7 mouse cellular contexts compared by ENCODE assay signal in the genomic region with DNA sequence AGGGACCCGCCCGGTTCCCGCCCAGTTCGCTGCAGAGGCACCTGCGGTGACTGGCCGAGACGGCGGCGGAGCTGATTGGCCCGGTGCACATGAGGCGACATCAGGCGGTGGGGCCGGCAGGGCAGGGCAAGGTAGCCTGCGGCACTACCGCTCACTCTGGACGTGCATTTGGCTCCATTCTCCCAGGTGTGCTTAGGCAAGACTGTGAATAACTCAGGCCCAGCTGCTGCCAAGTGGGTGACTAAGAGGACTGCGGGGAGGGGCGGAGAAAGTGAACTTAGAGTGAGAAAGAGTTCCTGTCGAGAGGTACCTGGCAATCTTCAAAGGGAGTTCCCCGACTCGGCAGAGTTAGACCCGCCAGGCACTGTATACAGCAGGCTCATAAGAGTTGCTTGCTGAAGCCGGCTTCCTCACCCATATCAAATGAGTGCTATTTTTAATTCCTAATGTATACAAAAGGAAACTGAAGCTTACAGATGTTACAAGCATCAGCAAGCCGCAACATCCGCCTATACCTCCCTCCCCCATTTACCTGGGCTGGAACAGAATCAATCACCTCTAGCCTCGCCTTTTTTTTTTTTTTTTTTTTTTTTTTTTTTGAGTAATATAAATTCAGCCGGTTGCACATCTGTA. TPM values are rescaled to one million over a fixed set of nuclear protein-coding genes. Genes with fewer than 3 reads are reported as not detected.
A peak's percentile ranks its signal among the peaks of the same experiment; 100 is the strongest.
DNase-seq lines count a peak whose midpoint lies in the region; ATAC-seq and TF ChIP-seq lines count a peak whose summit lies in the region.

No protein-coding gene starts in this region.

- DNase-seq in adrenal gland, adult (ENCODE audit: inconsistent age in 2 of 2, low spot score in 1 of 2) = peak; percentile 63 to 71
- DNase-seq in liver, adult 2 months (ENCODE audit: extremely low read depth, low read depth, low spot score) = peak; percentile 92
- DNase-seq in midbrain, postnatal 0 days (ENCODE audit: low spot score) = peak; percentile 6
- DNase-seq in spleen, postnatal 14 days (ENCODE audit: low spot score in 2 of 2) = peak; percentile 49 to 64

- no peak overlapping the region; the same call in 1 of the 2 replicates for H3K9ac ChIP-seq in intestine, embryonic 15.5 days
- no peak overlapping the region; the same call in 1 of the 2 replicates for H3K9ac ChIP-seq in liver, adult 2 months (ENCODE audit: low read depth, low read length)
- H3K9ac ChIP-seq in midbrain, postnatal 0 days (replicated peaks; ENCODE audit: low read length, poor library complexity, severe bottlenecking) = peak overlapping the region; percentile 33

- 0 out of 2 replicates have a peak overlapping the region, but pooled peaks have one; percentile 17 for H3K4me3 ChIP-seq in cortical plate, adult 2 months (ENCODE audit: insufficient read depth, low read length)
- peak overlapping the region; percentile 28 for H3K4me3 ChIP-seq in intestine, embryonic 15.5 days (replicated peaks)
- no peak overlapping the region for H3K4me3 ChIP-seq in liver, adult 2 months (ENCODE audit: insufficient read depth, low read depth, low read length)
- peak overlapping the region; percentile 32 for H3K4me3 ChIP-seq in midbrain, postnatal 0 days (ENCODE audit: low read depth, low read length)

- H3K27me3 ChIP-seq in intestine, embryonic 15.5 days (replicated peaks) = no peaks in the 10 kb centered on the region
- no peaks in the 10 kb centered on the region for H3K27me3 ChIP-seq in liver, adult 2 months (ENCODE audit: control insufficient read depth, insufficient read depth, low read length)
- H3K27me3 ChIP-seq in midbrain, postnatal 0 days (ENCODE audit: insufficient read depth, low read length) = no peaks in the 10 kb centered on the region

- 2% methylated on average over 27 of the region's 27 CpGs for WGBS in intestine, embryonic 15.5 days
- WGBS in liver, adult 2 months = 4% methylated on average over 27 of the region's 27 CpGs
- 2% methylated on average over 27 of the region's 27 CpGs for WGBS in midbrain, postnatal 0 days

- TF ChIP-seq CTCF in cortical plate, adult 2 months (IDR thresholded peaks at IDR 0.05; ENCODE audit: extremely low read depth, insufficient read depth, low read length) = no peak
- no peak for TF ChIP-seq CTCF in liver, adult 2 months (IDR thresholded peaks at IDR 0.05; ENCODE audit: low read depth, low read length)
- TF ChIP-seq CTCF in midbrain, postnatal 0 days (IDR thresholded peaks at IDR 0.05) = no peak

- peak; percentile 83 for ATAC-seq in granulocyte monocyte progenitor cell, adult 5-6 weeks (replicated peaks; ENCODE audit: poor library complexity, severe bottlenecking)
- peak; percentile 97 for ATAC-seq in intestine, embryonic 15.5 days
- ATAC-seq in midbrain, postnatal 0 days (ENCODE audit: low FRiP score) = peak; percentile 70

- peak overlapping the region; percentile 64 for H3K4me2 ChIP-seq in intestine, embryonic 15.5 days (replicated peaks)
- peak overlapping the region; percentile 68 for H3K4me2 ChIP-seq in midbrain, postnatal 0 days (ENCODE audit: low read depth, low read length, poor library complexity, severe bottlenecking)

- no peaks in the 10 kb centered on the region for H3K36me3 ChIP-seq in intestine, embryonic 15.5 days
- H3K36me3 ChIP-seq in liver, adult 2 months (ENCODE audit: control insufficient read depth, insufficient read depth, low read length) = no peaks in the 10 kb centered on the region
- no peaks in the 10 kb centered on the region for H3K36me3 ChIP-seq in midbrain, postnatal 0 days (ENCODE audit: insufficient read depth, low read length)

- no peaks in the 10 kb centered on the region for H3K9me3 ChIP-seq in intestine, embryonic 15.5 days
- H3K9me3 ChIP-seq in midbrain, postnatal 0 days (ENCODE audit: low read length) = no peaks in the 10 kb centered on the region

- no peak for TF ChIP-seq POLR2A in cortical plate, adult 2 months (IDR thresholded peaks at IDR 0.05; ENCODE audit: extremely low read depth, insufficient read depth, low read length)
- TF ChIP-seq POLR2A in liver, adult 2 months (IDR thresholded peaks at IDR 0.05; ENCODE audit: extremely low read depth, insufficient read depth, low read length) = no peak

- H3K27ac ChIP-seq in cortical plate, adult 2 months (ENCODE audit: insufficient read depth, low read length) = no peak overlapping the region
- peak overlapping the region; percentile 90 for H3K27ac ChIP-seq in intestine, embryonic 15.5 days
- no peak overlapping the region for H3K27ac ChIP-seq in liver, adult 2 months (replicated peaks; ENCODE audit: insufficient read depth, low read depth, low read length)
- no peak overlapping the region for H3K27ac ChIP-seq in midbrain, postnatal 0 days (ENCODE audit: low read depth, low read length)

- peaks cover 1% of the 10 kb centered on the region; the same call in 1 of the 2 replicates for H3K4me1 ChIP-seq in cortical plate, adult 2 months (ENCODE audit: control insufficient read depth, insufficient read depth, low read length)
- H3K4me1 ChIP-seq in intestine, embryonic 15.5 days (replicated peaks) = peaks cover 16% of the 10 kb centered on the region
- no peaks in the 10 kb centered on the region; the same call in 1 of the 2 replicates for H3K4me1 ChIP-seq in liver, adult 2 months (ENCODE audit: control insufficient read depth, insufficient read depth, low read length)
- H3K4me1 ChIP-seq in midbrain, postnatal 0 days (ENCODE audit: insufficient read depth, low read length) = peaks cover 5% of the 10 kb centered on the region; the same call in 1 of the 2 replicates

- no peaks in the 10 kb centered on the region for H3K79me2 ChIP-seq in liver, adult 2 months (ENCODE audit: control insufficient read depth, insufficient read depth, low read length)

RNA-seq across cellular contexts. Expression of a gene that starts 33.4 kb away (rescaled TPM):
- polyA plus RNA-seq in cortical plate, adult 2 months (2012; rRNA removed) = 2.9 and 4.3 TPM in 2 replicates
- total RNA-seq in granulocyte monocyte progenitor cell, adult 5-6 weeks (2014; fragmentation: Nextera tagmentation) = not detected in 2 replicates
- not detected in 2 replicates for total RNA-seq in granulocyte monocyte progenitor cell, adult 5-6 weeks (2017)
- 82.5 and 96.9 TPM in 2 replicates for polyA plus RNA-seq in intestine, embryonic 15.5 days (2015; fragmentation: Nextera tagmentation; extraction: Ambion mirVana)
- total RNA-seq in liver, adult 2 months (2014; rRNA removed) = not detected in 2 replicates
- polyA plus RNA-seq in liver, adult 2 months (2012; rRNA removed) = not detected in 2 replicates
- total RNA-seq in midbrain, postnatal 0 days (2014; rRNA removed) = 9.1 and 10.1 TPM in 2 replicates
- 14.3 and 16.3 TPM in 2 replicates for polyA plus RNA-seq in midbrain, postnatal 0 days (2015; fragmentation: Nextera tagmentation; extraction: Ambion mirVana)

RNA-seq across cellular contexts. Expression of a gene that starts 35.3 kb away (rescaled TPM):
- 0.42 and 0.72 TPM in 2 replicates for polyA plus RNA-seq in cortical plate, adult 2 months (2012; rRNA removed)
- 3.5 and 8.0 TPM in 2 replicates for total RNA-seq in granulocyte monocyte progenitor cell, adult 5-6 weeks (2014; fragmentation: Nextera tagmentation)
- total RNA-seq in granulocyte monocyte progenitor cell, adult 5-6 weeks (2017) = 13.4 and 14.1 TPM in 2 replicates
- polyA plus RNA-seq in intestine, embryonic 15.5 days (2015; fragmentation: Nextera tagmentation; extraction: Ambion mirVana) = 0.39 and 0.43 TPM in 2 replicates
- total RNA-seq in liver, adult 2 months (2014; rRNA removed) = 0.28 TPM in 1 of 2 replicates, not detected in the other
- polyA plus RNA-seq in liver, adult 2 months (2012; rRNA removed) = not detected in 2 replicates
- 0.52 TPM in 1 of 2 replicates, not detected in the other for total RNA-seq in midbrain, postnatal 0 days (2014; rRNA removed)
- 0.26 TPM in 1 of 2 replicates, not detected in the other for polyA plus RNA-seq in midbrain, postnatal 0 days (2015; fragmentation: Nextera tagmentation; extraction: Ambion mirVana)

Comparison
In these comparisons a context has a peak if more than half of its experiments do, and no peak if none do; other contexts are left out.
1. DNase-seq: peak in every context shown above with its lines; median percentile 92 in liver, adult 2 months; 67 in adrenal gland, adult; 56 in spleen, postnatal 14 days; 6 in midbrain, postnatal 0 days.